Mouse (Mus musculus): ENCODE data around the gene Gdf11.

Gdf11 gene

GRCm38 (mm10) chr10:128891296-128892094 lies at the start of gene Gdf11:
Gdf11 (minus strand) TSS chr10:128891718.
- DNase-seq (ENCODE audit: extremely low spot score, low read depth, low spot score) = no peak

DNA sequence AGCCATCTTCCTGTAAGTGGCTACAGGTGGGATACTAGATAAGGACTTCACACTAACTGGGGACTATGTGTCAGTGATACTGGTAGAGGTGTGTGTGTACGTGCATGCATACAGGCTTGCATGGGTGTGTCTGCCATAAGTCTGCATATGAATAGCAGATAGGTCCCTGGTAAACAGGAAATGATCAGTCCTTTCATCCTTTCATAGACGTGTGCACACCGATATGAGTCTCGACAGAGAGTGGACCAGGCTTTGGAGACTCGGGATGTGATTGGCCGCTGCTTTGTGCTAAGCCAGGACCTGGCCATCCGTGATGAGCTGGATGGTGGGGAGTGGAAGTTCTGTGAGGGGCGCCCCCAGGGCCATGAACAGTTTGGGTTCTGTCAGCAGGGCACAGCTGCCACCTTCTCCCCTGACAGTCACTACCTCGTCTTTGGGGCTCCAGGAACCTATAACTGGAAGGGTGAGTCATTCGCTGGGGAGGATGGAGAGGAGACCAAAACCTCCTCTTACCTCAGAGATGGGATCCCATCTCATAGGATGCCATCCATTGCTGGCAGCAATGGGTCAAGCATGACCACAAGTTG lies 49.0 kb upstream of the Gdf11 start:
- DNase-seq (ENCODE audit: extremely low spot score, low read depth, low spot score) = no peak

- DNase-seq (ENCODE audit: extremely low spot score, low read depth, low spot score) = no peak
These were observed 47.5 kb upstream of the Gdf11 start for GRCm38 (mm10) chr10:128938974-128939373.

GRCm38 (mm10) chr10:128938457-128938856 lies 46.9 kb upstream of the Gdf11 start:
- no peak for DNase-seq (ENCODE audit: extremely low spot score, low read depth, low spot score)

GRCm38 (mm10) chr10:128937756-128938390 lies 46.4 kb upstream of the Gdf11 start:
- no peak for DNase-seq (ENCODE audit: extremely low spot score, low read depth, low spot score)

DNA sequence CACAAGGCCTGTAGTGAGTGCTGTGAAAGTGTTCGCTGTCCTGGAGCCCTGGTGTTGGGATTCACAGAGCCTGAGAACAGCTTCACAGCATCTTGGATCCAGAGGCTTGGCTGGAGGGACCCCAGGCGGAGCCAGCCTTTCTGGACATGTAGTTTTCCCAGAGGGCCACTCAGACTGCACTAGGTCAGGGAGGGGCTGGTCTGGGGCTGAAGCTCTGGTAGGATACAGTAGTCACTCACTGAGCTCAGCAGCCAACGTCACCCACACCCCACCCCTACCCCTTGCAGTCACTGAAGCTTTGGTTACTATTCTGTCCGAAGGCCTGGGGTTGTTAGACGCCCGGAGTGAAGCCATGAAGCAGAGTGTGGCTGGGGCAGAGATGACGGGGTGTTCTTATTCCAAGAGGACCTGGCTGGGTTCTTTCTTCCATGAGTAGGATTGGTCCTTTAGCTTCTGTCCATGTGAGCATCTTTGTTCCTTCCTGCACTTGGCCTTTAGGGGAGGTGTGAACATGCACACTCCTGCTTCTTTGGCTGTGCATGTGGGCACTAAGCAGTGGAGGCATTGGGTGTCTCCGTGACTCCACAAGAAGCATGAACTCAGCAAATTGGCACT lies 44.4 kb upstream of the Gdf11 start:
- no peak for DNase-seq (ENCODE audit: extremely low spot score, low read depth, low spot score)

- DNase-seq (ENCODE audit: extremely low spot score, low read depth, low spot score) = no peak
These were observed 43.7 kb upstream of the Gdf11 start for GRCm38 (mm10) chr10:128934997-128935787.

DNA sequence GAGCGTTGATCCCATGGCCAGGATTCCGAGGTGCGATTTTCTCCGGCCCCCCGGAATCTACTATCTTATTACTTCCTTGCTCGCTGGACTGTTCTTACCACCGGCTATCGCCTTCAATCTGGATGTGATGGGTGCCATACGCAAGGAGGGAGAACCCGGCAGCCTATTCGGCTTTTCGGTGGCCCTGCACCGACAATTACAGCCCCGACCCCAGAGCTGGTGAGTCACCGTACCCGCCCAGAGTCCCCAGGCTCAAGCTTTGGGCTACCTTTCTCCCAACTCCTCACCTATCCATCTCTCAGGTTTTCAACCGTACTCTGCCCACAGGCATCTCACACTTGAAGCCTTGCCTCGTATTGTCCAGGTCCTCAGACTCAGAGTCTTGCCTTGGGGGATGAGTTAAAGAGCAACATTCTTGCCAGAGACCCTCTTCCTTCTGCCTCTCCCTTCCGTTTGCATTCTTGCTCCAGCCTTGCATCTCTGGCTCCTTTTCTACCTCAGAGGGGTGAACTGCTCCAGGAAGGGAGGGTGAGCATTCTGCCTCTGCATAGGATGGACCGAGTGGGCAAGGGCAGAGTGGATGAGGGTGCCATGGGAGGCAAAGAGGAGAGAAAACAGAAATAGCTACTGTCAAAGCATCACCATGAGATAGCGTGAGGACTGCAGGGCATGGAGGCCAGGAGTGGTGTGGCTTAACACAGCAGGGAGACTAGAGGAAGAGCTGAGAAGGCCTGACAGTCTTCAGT lies 42.6 kb upstream of the Gdf11 start:
- DNase-seq (ENCODE audit: extremely low spot score, low read depth, low spot score) = no peak

GRCm38 (mm10) chr10:128933574-128933973 lies 42.1 kb upstream of the Gdf11 start, which contains the start of gene Itga7:
Itga7 (plus strand) TSS chr10:128933818.
- DNase-seq (ENCODE audit: extremely low spot score, low read depth, low spot score) = no peak

DNA sequence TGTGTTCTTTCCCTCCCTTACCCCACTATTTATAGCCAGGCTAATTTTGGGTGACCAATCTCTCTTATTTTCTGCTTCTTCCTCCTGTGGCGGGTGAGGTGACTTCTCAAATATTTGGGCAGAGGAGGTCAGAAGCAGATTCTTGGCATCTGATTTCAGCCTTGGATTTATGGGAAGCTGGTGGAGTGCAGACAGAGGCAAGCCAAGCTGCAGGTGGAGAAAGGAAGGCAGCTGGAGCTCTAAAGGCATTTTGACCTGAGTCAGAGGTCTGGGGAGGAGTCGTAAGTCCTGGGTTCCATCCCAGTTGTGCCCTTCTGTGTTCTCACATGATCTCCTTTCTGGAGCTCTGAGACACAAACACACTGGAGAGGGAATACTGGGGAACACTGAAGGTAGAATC lies 39.9 kb upstream of the Gdf11 start:
- no peak for DNase-seq (ENCODE audit: extremely low spot score, low read depth, low spot score)

GRCm38 (mm10) chr10:128929638-128930378 lies 38.3 kb upstream of the Gdf11 start:
- no peak for DNase-seq (ENCODE audit: extremely low spot score, low read depth, low spot score)

GRCm38 (mm10) chr10:128928356-128928755 lies 36.8 kb upstream of the Gdf11 start:
- no peak for DNase-seq (ENCODE audit: extremely low spot score, low read depth, low spot score)

DNA sequence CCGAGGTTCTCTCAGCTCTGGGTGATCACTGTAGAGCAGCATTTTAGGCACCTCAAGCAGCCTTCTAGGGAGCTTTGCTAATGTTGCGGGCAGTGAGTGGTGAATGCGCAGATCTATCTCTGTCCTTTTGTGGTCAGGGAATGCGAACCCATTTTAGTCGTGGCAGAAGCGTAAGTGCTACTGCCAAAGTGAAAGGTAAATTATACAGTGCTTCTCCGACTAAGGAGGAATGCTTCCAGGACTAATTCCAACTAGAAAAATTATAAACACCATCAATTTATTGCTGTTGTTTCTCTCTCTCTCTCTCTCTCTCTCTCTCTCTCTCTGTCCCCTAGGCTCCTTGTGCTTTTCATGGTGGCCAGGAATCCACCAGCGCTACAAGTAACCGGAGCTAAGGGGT lies 32.4 kb upstream of the Gdf11 start, which contains the start of gene Bloc1s1:
Gene Bloc1s1, minus strand, starts transcription at position 101 of the 400 bp plus-strand sequence.
- DNase-seq (ENCODE audit: extremely low spot score, low read depth, low spot score) = no peak

- DNase-seq (ENCODE audit: extremely low spot score, low read depth, low spot score) = peak; percentile 99
These were observed 31.6 kb upstream of the Gdf11 start for GRCm38 (mm10) chr10:128923013-128923691.

- no peak for DNase-seq (ENCODE audit: extremely low spot score, low read depth, low spot score)
These were observed 31.2 kb upstream of the Gdf11 start, which contains the start of gene Rdh5 for GRCm38 (mm10) chr10:128922822-128923012. Rdh5 (minus strand) TSS chr10:128922888.

GRCm38 (mm10) chr10:128921883-128922821 lies 30.6 kb upstream of the Gdf11 start:
- DNase-seq (ENCODE audit: extremely low spot score, low read depth, low spot score) = no peak

- DNase-seq (ENCODE audit: extremely low spot score, low read depth, low spot score) = no peak
These were observed 29.7 kb upstream of the Gdf11 start for GRCm38 (mm10) chr10:128921251-128921650.

- no peak for DNase-seq (ENCODE audit: extremely low spot score, low read depth, low spot score)
These were observed 29.2 kb upstream of the Gdf11 start for GRCm38 (mm10) chr10:128920736-128921161.

Data from hindlimb bud, embryonic 11.5 days (tissue).